Mouse (Mus musculus) olfactory bulb, adult 2 months (tissue): ENCODE measurements around the gene Tmem176b. TPM values are rescaled to one million over a fixed set of nuclear protein-coding genes. Genes with fewer than 3 reads are reported as not detected.

Experiments
- H3K27ac ChIP-seq: fragments of 200-500 bp; 2 replicates; pipeline ENCODE4 v1.5.1; 2012; ENCODE audit warnings: low read depth, low read length; ENCODE audit not compliant: insufficient read depth
- H3K4me1 ChIP-seq: fragments of 200-500 bp; 2 replicates; pipeline ENCODE4 v1.6.1; 2012; ENCODE audit warnings: low read length; ENCODE audit not compliant: control insufficient read depth, insufficient read depth
- H3K4me3 ChIP-seq: fragments of 200-500 bp; 2 replicates; pipeline ENCODE4 v1.5.1; 2012; ENCODE audit warnings: mild to moderate bottlenecking, low read depth, low read length, moderate library complexity; ENCODE audit not compliant: insufficient read depth
- CTCF ChIP-seq: fragments of 200-500 bp; IDR thresholded peaks from 2 replicates; pipeline ENCODE4 v1.5.1; 2012; ENCODE audit warnings: low read depth, mild to moderate bottlenecking, low read length, moderate library complexity; ENCODE audit not compliant: insufficient read depth
- POLR2A ChIP-seq: fragments of 200-500 bp; IDR thresholded peaks from 2 replicates; pipeline ENCODE4 v1.6.1; 2012; ENCODE audit warnings: mild to moderate bottlenecking, low read depth, low read length, moderate library complexity; ENCODE audit not compliant: insufficient read depth
- WGBS: fragments of 180-500 bp; shearing (Covaris S2); methylation state at CpG from one replicate; pipeline ENCODE4 v1.1.7; 2018; 5-methylcytosine and 5-hydroxymethylcytosine counted together
- polyA plus RNA-seq: library from polyadenylated mRNA; stranded (reverse); fragments of >200 nt; gene quantifications from 2 replicates; pipeline ENCODE4 v1.2.4, GENCODE M21; 2012; ENCODE audit warnings: low replicate concordance; ENCODE audit not compliant: missing spikeins, insufficient read depth, insufficient read length

Gene Tmem176b
- polyA plus RNA-seq, 1 experiment = not detected

- TF ChIP-seq CTCF (0 out of 2 replicates have a peak, but pooled peaks have one; percentile 32), POLR2A (no peak)
- 3% methylated on average over 6 of the region's 6 CpGs for WGBS
- H3K4me1 ChIP-seq = no peaks in the 10 kb centered on the region
- H3K4me3 ChIP-seq = no peak overlapping the region
- no peak overlapping the region for H3K27ac ChIP-seq
These were observed 23.5 kb downstream of the Tmem176b start for GRCm38 (mm10) chr6:48817815-48818214.

DNA sequence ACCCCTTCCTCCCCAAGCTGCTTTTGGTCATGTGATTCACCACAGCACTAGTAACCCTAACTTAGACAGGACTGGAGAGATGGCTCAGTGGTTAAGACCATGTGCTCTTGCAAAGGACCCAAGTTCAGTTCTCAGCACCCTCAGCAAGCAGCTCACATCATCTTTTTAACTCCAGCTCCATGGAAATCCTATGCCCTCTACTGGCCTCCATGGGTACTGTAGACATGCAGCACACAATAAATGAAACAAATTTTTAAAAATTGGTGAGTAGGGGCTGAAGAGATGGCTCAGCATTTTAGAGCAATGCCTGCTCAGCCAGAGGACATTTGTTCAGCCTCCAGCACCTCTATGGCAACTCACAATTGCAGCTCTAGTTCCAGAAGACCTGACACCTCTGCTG lies 26.3 kb downstream of the Tmem176b start:
- Histone ChIP-seq H3K4me3 (no peak overlapping the region), H3K27ac (no peak overlapping the region), H3K4me1 (no peaks in the 10 kb centered on the region)
- TF ChIP-seq POLR2A (no peak), CTCF (no peak)

- H3K4me3 ChIP-seq = no peak overlapping the region
- no peak overlapping the region for H3K27ac ChIP-seq
- no peak for TF ChIP-seq POLR2A
- no peak for TF ChIP-seq CTCF
- WGBS = 65% methylated on average over 3 of the region's 3 CpGs
- no peaks in the 10 kb centered on the region for H3K4me1 ChIP-seq
These were observed 31.6 kb downstream of the Tmem176b start for GRCm38 (mm10) chr6:48809494-48810219.

GRCm38 (mm10) chr6:48806746-48807145 lies 34.5 kb downstream of the Tmem176b start:
- Histone ChIP-seq H3K4me3 (no peak overlapping the region), H3K4me1 (no peaks in the 10 kb centered on the region), H3K27ac (no peak overlapping the region)
- TF ChIP-seq POLR2A (no peak), CTCF (no peak)
- 84% methylated on average over 3 of the region's 3 CpGs for WGBS

DNA sequence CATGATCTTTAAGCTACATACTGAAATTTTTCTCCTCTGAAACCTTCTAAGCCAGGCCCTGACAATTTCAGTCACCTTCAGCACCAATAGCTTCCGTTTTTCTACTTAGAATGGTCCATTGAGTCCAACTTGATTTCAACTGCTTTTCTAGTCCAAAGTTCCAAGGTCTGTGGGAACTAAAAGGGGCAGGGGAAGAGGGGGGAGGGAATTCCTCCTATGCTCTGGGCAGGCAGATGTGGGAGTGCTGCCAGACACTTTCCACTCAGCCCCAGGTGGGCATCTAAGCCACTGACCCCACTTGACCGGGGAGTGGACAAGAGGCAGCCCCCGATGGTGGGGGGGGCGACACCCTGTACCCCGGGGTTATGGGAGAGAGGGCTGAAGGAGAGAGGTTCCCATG lies 37.0 kb downstream of the Tmem176b start:
- no peaks in the 10 kb centered on the region for H3K4me1 ChIP-seq
- H3K4me3 ChIP-seq = no peak overlapping the region
- H3K27ac ChIP-seq = no peak overlapping the region
- WGBS = 81% methylated on average over 5 of the region's 5 CpGs
- TF ChIP-seq CTCF (no peak), POLR2A (no peak)

DNA sequence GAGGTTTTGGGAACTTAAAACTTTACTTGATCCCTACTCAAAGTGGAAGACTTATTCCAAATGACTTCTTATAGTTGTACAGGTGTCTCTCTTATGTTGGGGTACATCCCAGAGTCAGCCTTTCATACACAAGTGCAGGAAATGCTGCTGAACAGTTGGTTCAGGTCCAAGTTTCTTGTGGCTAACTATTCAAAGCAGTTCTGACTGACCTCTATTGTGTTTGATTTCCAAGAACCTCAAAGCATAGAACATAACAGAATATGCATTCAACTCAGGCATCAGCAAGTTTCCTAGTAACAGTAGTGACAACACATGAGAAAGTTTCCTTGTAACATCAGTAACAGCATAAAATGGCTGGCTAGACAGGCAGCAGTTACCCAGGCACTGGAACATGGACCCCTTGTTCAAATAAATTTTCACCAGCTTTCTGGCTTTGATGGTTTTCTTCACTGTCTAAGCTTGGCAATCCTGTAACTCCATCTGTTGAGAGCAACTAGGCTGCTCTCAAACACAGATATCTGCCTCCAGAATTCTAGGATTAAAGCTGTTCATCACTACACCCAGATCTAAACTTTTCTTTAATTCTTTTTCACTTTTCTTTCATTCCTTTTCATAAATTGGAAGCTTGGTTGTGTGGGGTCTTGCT lies 37.8 kb downstream of the Tmem176b start:
- Histone ChIP-seq H3K27ac (no peak overlapping the region), H3K4me1 (no peaks in the 10 kb centered on the region), H3K4me3 (no peak overlapping the region)
- TF ChIP-seq POLR2A (no peak), CTCF (no peak)

- H3K4me1 ChIP-seq = no peaks in the 10 kb centered on the region
- WGBS = 74% methylated on average over 1 of the region's 1 CpGs
- no peak for TF ChIP-seq POLR2A
- no peak for TF ChIP-seq CTCF
- H3K27ac ChIP-seq = no peak overlapping the region
- H3K4me3 ChIP-seq = no peak overlapping the region
These were observed 39.4 kb downstream of the Tmem176b start for GRCm38 (mm10) chr6:48801897-48802296.

DNA sequence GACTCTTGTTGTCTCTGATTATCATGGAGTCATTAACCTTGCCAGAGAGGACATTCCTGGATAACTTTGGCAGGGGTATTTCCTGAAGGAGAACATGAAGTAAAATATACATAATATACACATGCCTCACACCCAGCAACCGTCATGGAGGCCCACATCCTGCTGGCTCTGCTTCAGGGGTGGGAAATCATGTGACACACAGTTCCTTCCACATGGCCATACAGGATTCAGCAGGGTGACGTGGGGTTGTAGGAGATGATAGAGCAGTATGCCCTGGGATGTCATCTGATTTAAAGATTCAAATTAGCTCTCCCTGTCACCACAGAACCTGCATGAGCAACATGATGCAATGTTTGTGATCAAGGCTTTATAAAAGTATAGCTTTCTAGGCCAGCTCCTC lies 53.4 kb downstream of the Tmem176b start:
- WGBS = 90% methylated on average over 2 of the region's 2 CpGs
- TF ChIP-seq CTCF = no peak
- TF ChIP-seq POLR2A = no peak
- no peak overlapping the region for H3K27ac ChIP-seq
- no peak overlapping the region for H3K4me3 ChIP-seq
- H3K4me1 ChIP-seq = no peaks in the 10 kb centered on the region

DNA sequence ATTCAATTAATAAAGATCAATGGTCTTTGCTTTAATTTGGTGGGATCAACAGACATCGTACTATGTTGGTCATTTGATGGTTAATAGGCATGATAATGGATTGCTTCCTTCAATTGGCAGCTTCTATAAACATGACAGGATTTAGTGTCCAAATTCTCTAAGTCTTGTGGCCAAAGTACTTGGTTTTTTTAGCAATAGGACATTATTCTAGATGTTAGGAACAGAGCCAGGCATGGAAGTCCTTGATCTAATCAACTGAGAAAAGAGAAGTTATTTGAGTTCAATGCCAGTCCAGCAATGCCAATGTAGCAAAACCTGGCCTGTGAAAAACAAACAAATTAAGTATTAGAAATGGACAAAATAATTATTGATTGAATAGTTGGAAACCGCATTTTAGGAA lies 55.7 kb downstream of the Tmem176b start:
- Histone ChIP-seq H3K4me3 (no peak overlapping the region), H3K4me1 (no peaks in the 10 kb centered on the region), H3K27ac (no peak overlapping the region)
- no peak for TF ChIP-seq POLR2A
- TF ChIP-seq CTCF = no peak
- WGBS = 45% methylated on average over 2 of the region's 2 CpGs
